Mouse (Mus musculus) megakaryocyte, embryonic 14.5 days (primary cell): ENCODE results near the gene Tut1.

Source experiments
- FLI1 ChIP-seq: IDR thresholded peaks from 2 replicates; pipeline ENCODE4 v1.6.1; 2012; ENCODE audit warnings: low read length, inconsistent platforms, mixed read lengths
- GATA1 ChIP-seq: IDR thresholded peaks from 3 replicates; pipeline ENCODE4 v1.6.1; 2012; ENCODE audit warnings: mixed read lengths, low read length, inconsistent platforms, borderline replicate concordance

- TF ChIP-seq GATA1 (no peak), FLI1 (no peak)
Measured at GRCm38 (mm10) chr19:8989066-8989566, 35.5 kb downstream of the Tut1 start, which contains the start of gene Ahnak.
